Mouse (Mus musculus): Measurements from ENCODE around the gene Cd6. TPM values are rescaled to one million over a fixed set of nuclear protein-coding genes. Genes with fewer than 3 reads are reported as not detected.

Cd6 gene
- polyA plus RNA-seq, 1 experiment from 2014 or later, result not detected

- 91% methylated on average over 5 of the region's 5 CpGs for WGBS
- Histone ChIP-seq H3K9ac (ENCODE audit: low read length) (no peak overlapping the region), H3K4me1 (replicated peaks; ENCODE audit: control insufficient read depth, insufficient read depth, low read length) (no peaks in the 10 kb centered on the region), H3K9me3 (ENCODE audit: control insufficient read depth, low read length) (no peaks in the 10 kb centered on the region), H3K36me3 (ENCODE audit: control insufficient read depth, insufficient read depth, low read length) (no peaks in the 10 kb centered on the region), H3K4me2 (ENCODE audit: low read depth, low read length, severe bottlenecking) (no peak overlapping the region), H3K4me3 (ENCODE audit: low read depth, low read length) (no peak overlapping the region), H3K27ac (ENCODE audit: low read depth, low read length) (no peak overlapping the region), H3K27me3 (ENCODE audit: control insufficient read depth, insufficient read depth, low read length) (no peaks in the 10 kb centered on the region)
- DNase-seq (ENCODE audit: low spot score), result no peak
- ATAC-seq (replicated peaks; ENCODE audit: low FRiP score), result no peak
Measured at GRCm38 (mm10) chr19:10844206-10844605, 14.3 kb upstream of the Cd6 start.

- DNase-seq (ENCODE audit: low spot score) (no peak), ATAC-seq (replicated peaks; ENCODE audit: low FRiP score) (no peak)
- H3K27me3 ChIP-seq (ENCODE audit: control insufficient read depth, insufficient read depth, low read length), result no peaks in the 10 kb centered on the region
- H3K9ac ChIP-seq (ENCODE audit: low read length), result no peak overlapping the region
- H3K4me1 ChIP-seq (replicated peaks; ENCODE audit: control insufficient read depth, insufficient read depth, low read length), result no peaks in the 10 kb centered on the region
- no peaks in the 10 kb centered on the region for H3K36me3 ChIP-seq (ENCODE audit: control insufficient read depth, insufficient read depth, low read length)
- no peak overlapping the region for H3K4me2 ChIP-seq (ENCODE audit: low read depth, low read length, severe bottlenecking)
- 64% methylated on average over 24 of the region's 24 CpGs for WGBS
- no peaks in the 10 kb centered on the region for H3K9me3 ChIP-seq (ENCODE audit: control insufficient read depth, low read length)
- no peak overlapping the region for H3K4me3 ChIP-seq (ENCODE audit: low read depth, low read length)
- H3K27ac ChIP-seq (ENCODE audit: low read depth, low read length), result no peak overlapping the region
Measured at GRCm38 (mm10) chr19:10842914-10843313, 13.1 kb upstream of the Cd6 start.

GRCm38 (mm10) chr19:10841721-10842626 is 12.1 kb upstream of the Cd6 start:
- H3K4me1 ChIP-seq (replicated peaks; ENCODE audit: control insufficient read depth, insufficient read depth, low read length), result no peaks in the 10 kb centered on the region
- H3K27ac ChIP-seq (ENCODE audit: low read depth, low read length), result no peak overlapping the region
- no peak overlapping the region for H3K4me2 ChIP-seq (ENCODE audit: low read depth, low read length, severe bottlenecking)
- no peak overlapping the region for H3K9ac ChIP-seq (ENCODE audit: low read length)
- no peaks in the 10 kb centered on the region for H3K36me3 ChIP-seq (ENCODE audit: control insufficient read depth, insufficient read depth, low read length)
- H3K4me3 ChIP-seq (ENCODE audit: low read depth, low read length), result no peak overlapping the region
- no peak for ATAC-seq (replicated peaks; ENCODE audit: low FRiP score)
- 64% methylated on average over 16 of the region's 16 CpGs for WGBS
- H3K9me3 ChIP-seq (ENCODE audit: control insufficient read depth, low read length), result no peaks in the 10 kb centered on the region
- DNase-seq (ENCODE audit: low spot score), result no peak
- no peaks in the 10 kb centered on the region for H3K27me3 ChIP-seq (ENCODE audit: control insufficient read depth, insufficient read depth, low read length)

GRCm38 (mm10) chr19:10839010-10839892 is 9.4 kb upstream of the Cd6 start, which contains the start of gene Slc15a3:
Gene Slc15a3, plus strand, starts transcription at chr19:10839727.
- no peak within 1 kb of the TSS for H3K4me2 ChIP-seq (ENCODE audit: low read depth, low read length, severe bottlenecking)
- H3K9ac ChIP-seq (ENCODE audit: low read length), result no peak within 1 kb of the TSS
- H3K4me3 ChIP-seq (ENCODE audit: low read depth, low read length), result no peak within 1 kb of the TSS
- DNase-seq (ENCODE audit: low spot score), result no peak
- no peak for ATAC-seq (replicated peaks; ENCODE audit: low FRiP score)
- H3K27ac ChIP-seq (ENCODE audit: low read depth, low read length), result no peak within 1 kb of the TSS
- no peaks in the 10 kb centered on the region for H3K27me3 ChIP-seq (ENCODE audit: control insufficient read depth, insufficient read depth, low read length)
- 86% methylated on average over 15 of the region's 15 CpGs for WGBS
- H3K36me3 ChIP-seq (ENCODE audit: control insufficient read depth, insufficient read depth, low read length), result no peaks in the 10 kb centered on the region
- no peaks in the 10 kb centered on the region for H3K9me3 ChIP-seq (ENCODE audit: control insufficient read depth, low read length)
- no peaks in the 10 kb centered on the region for H3K4me1 ChIP-seq (replicated peaks; ENCODE audit: control insufficient read depth, insufficient read depth, low read length)

- no peaks in the 10 kb centered on the region for H3K27me3 ChIP-seq (ENCODE audit: control insufficient read depth, insufficient read depth, low read length)
- no peaks in the 10 kb centered on the region for H3K9me3 ChIP-seq (ENCODE audit: control insufficient read depth, low read length)
- no peak overlapping the region for H3K4me3 ChIP-seq (ENCODE audit: low read depth, low read length)
- ATAC-seq (replicated peaks; ENCODE audit: low FRiP score), result no peak
- no peaks in the 10 kb centered on the region for H3K4me1 ChIP-seq (replicated peaks; ENCODE audit: control insufficient read depth, insufficient read depth, low read length)
- 68% methylated on average over 3 of the region's 3 CpGs for WGBS
- no peak for DNase-seq (ENCODE audit: low spot score)
- H3K4me2 ChIP-seq (ENCODE audit: low read depth, low read length, severe bottlenecking), result no peak overlapping the region
- no peak overlapping the region for H3K9ac ChIP-seq (ENCODE audit: low read length)
- no peaks in the 10 kb centered on the region for H3K36me3 ChIP-seq (ENCODE audit: control insufficient read depth, insufficient read depth, low read length)
- no peak overlapping the region for H3K27ac ChIP-seq (ENCODE audit: low read depth, low read length)
Measured at GRCm38 (mm10) chr19:10835671-10836070, 5.8 kb upstream of the Cd6 start.

GRCm38 (mm10) chr19:10833611-10834010 is 3.8 kb upstream of the Cd6 start:
- Histone ChIP-seq H3K9ac (ENCODE audit: low read length) (no peak overlapping the region), H3K4me3 (ENCODE audit: low read depth, low read length) (no peak overlapping the region), H3K4me1 (replicated peaks; ENCODE audit: control insufficient read depth, insufficient read depth, low read length) (no peaks in the 10 kb centered on the region), H3K36me3 (ENCODE audit: control insufficient read depth, insufficient read depth, low read length) (no peaks in the 10 kb centered on the region), H3K27me3 (ENCODE audit: control insufficient read depth, insufficient read depth, low read length) (no peaks in the 10 kb centered on the region), H3K27ac (ENCODE audit: low read depth, low read length) (no peak overlapping the region), H3K9me3 (ENCODE audit: control insufficient read depth, low read length) (no peaks in the 10 kb centered on the region), H3K4me2 (ENCODE audit: low read depth, low read length, severe bottlenecking) (no peak overlapping the region)
- DNase-seq (ENCODE audit: low spot score) (no peak), ATAC-seq (replicated peaks; ENCODE audit: low FRiP score) (no peak)
- WGBS, result 80% methylated on average over 3 of the region's 3 CpGs

- Histone ChIP-seq H3K36me3 (ENCODE audit: control insufficient read depth, insufficient read depth, low read length) (no peaks in the 10 kb centered on the region), H3K4me2 (ENCODE audit: low read depth, low read length, severe bottlenecking) (no peak overlapping the region), H3K27me3 (ENCODE audit: control insufficient read depth, insufficient read depth, low read length) (no peaks in the 10 kb centered on the region), H3K4me1 (replicated peaks; ENCODE audit: control insufficient read depth, insufficient read depth, low read length) (no peaks in the 10 kb centered on the region), H3K9ac (ENCODE audit: low read length) (no peak overlapping the region), H3K4me3 (ENCODE audit: low read depth, low read length) (no peak overlapping the region), H3K9me3 (ENCODE audit: control insufficient read depth, low read length) (no peaks in the 10 kb centered on the region), H3K27ac (ENCODE audit: low read depth, low read length) (no peak overlapping the region)
- DNase-seq (ENCODE audit: low spot score), result no peak
- 73% methylated on average over 3 of the region's 3 CpGs for WGBS
- ATAC-seq (replicated peaks; ENCODE audit: low FRiP score), result no peak
Measured at GRCm38 (mm10) chr19:10832030-10832429, 2.2 kb upstream of the Cd6 start.

GRCm38 (mm10) chr19:10831424-10831823 is 1.6 kb upstream of the Cd6 start:
- Histone ChIP-seq H3K27me3 (ENCODE audit: control insufficient read depth, insufficient read depth, low read length) (no peaks in the 10 kb centered on the region), H3K9ac (ENCODE audit: low read length) (no peak overlapping the region), H3K4me2 (ENCODE audit: low read depth, low read length, severe bottlenecking) (no peak overlapping the region), H3K4me1 (replicated peaks; ENCODE audit: control insufficient read depth, insufficient read depth, low read length) (no peaks in the 10 kb centered on the region), H3K4me3 (ENCODE audit: low read depth, low read length) (no peak overlapping the region), H3K9me3 (ENCODE audit: control insufficient read depth, low read length) (no peaks in the 10 kb centered on the region), H3K36me3 (ENCODE audit: control insufficient read depth, insufficient read depth, low read length) (no peaks in the 10 kb centered on the region), H3K27ac (ENCODE audit: low read depth, low read length) (no peak overlapping the region)
- ATAC-seq (replicated peaks; ENCODE audit: low FRiP score) (peak; percentile 67; the same call in 1 of the 2 replicates), DNase-seq (ENCODE audit: low spot score) (peak; percentile 78)
- 13% methylated on average over 5 of the region's 5 CpGs for WGBS

Data from forebrain, embryonic 11.5 days (tissue).